Mouse (Mus musculus): ENCODE measurements around the gene Wasf2. TPM values are rescaled to one million over a fixed set of nuclear protein-coding genes. Genes with fewer than 3 reads are reported as not detected.

The Wasf2 gene
- total RNA-seq, 2 experiments from 2014 or later: 31.1 to 31.8 TPM

GRCm38 (mm10) chr4:133197801-133198286 is 67.5 kb downstream of the Wasf2 start:
- intact Hi-C loops (cut with DNase I): loop anchor here (5.0 kb wide), 2 partner anchors 136 to 186 kb away; partner anchors contain the start of gene Ahdc1
- no peak for DNase-seq

- intact Hi-C loops (cut with DNase I): loop anchor here (5.0 kb wide), 2 partner anchors 136 to 186 kb away; partner anchors contain the start of gene Ahdc1
- no peak for DNase-seq
These were observed 68.3 kb downstream of the Wasf2 start for GRCm38 (mm10) chr4:133198337-133199180.

GRCm38 (mm10) chr4:133199743-133200142 is 69.4 kb downstream of the Wasf2 start:
- intact Hi-C loops (cut with DNase I): loop anchor here (5.0 kb wide), 2 partner anchors 137 to 187 kb away; partner anchors contain the start of gene Ahdc1
- no peak for DNase-seq

- peak; percentile 58 to 59 for DNase-seq
- intact Hi-C loops (cut with DNase I): no loop called here
These were observed 70.0 kb downstream of the Wasf2 start for GRCm38 (mm10) chr4:133200343-133200742.

- intact Hi-C loops (cut with DNase I): no loop called here
- DNase-seq: peak; percentile 71 to 74
These were observed 70.9 kb downstream of the Wasf2 start for GRCm38 (mm10) chr4:133201006-133201771.

GRCm38 (mm10) chr4:133202254-133202653 is 71.9 kb downstream of the Wasf2 start:
- intact Hi-C loops (cut with DNase I): no loop called here
- DNase-seq: no peak

- intact Hi-C loops (cut with DNase I): no loop called here
These were observed 73.3 kb downstream of the Wasf2 start for GRCm38 (mm10) chr4:133203591-133203990.

GRCm38 (mm10) chr4:133204379-133204778 is 74.1 kb downstream of the Wasf2 start:
- intact Hi-C loops (cut with DNase I): no loop called here
- DNase-seq: no peak

More at GRCm38 (mm10) chr4:133203591-133203990, 73.3 kb downstream of the Wasf2 start:
- DNase-seq: no peak

- intact Hi-C loops (cut with DNase I): no loop called here
- DNase-seq: no peak
These were observed 79.1 kb downstream of the Wasf2 start for GRCm38 (mm10) chr4:133209366-133209765.

GRCm38 (mm10) chr4:133210023-133210787 is 79.9 kb downstream of the Wasf2 start:
- intact Hi-C loops (cut with DNase I): loop anchor here (5.0 to 10.0 kb wide), 2 partner anchors 203 to 265 kb away; no protein-coding TSS in a partner anchor
- no peak for DNase-seq

GRCm38 (mm10) chr4:133210788-133211390 is 80.6 kb downstream of the Wasf2 start:
- intact Hi-C loops (cut with DNase I): loop anchor here (5.0 to 10.0 kb wide), 2 partner anchors 204 to 266 kb away; no protein-coding TSS in a partner anchor
- no peak for DNase-seq

- DNase-seq: no peak
- intact Hi-C loops (cut with DNase I): loop anchor here (5.0 to 10.0 kb wide), 2 partner anchors 205 to 267 kb away; no protein-coding TSS in a partner anchor
These were observed 81.7 kb downstream of the Wasf2 start, which contains the start of the genes Cd164l2 and Gpr3 for GRCm38 (mm10) chr4:133211751-133212561. Gene Cd164l2 (plus strand): TSS chr4:133212131. Gene Gpr3 (minus strand): TSS chr4:133212536.

GRCm38 (mm10) chr4:133212562-133213267 is 82.4 kb downstream of the Wasf2 start:
- DNase-seq: peak; percentile 70 to 74
- intact Hi-C loops (cut with DNase I): loop anchor here (5.0 to 10.0 kb wide), 2 partner anchors 205 to 268 kb away; no protein-coding TSS in a partner anchor

GRCm38 (mm10) chr4:133213268-133213590 is 82.9 kb downstream of the Wasf2 start:
- intact Hi-C loops (cut with DNase I): loop anchor here (5.0 to 10.0 kb wide), 2 partner anchors 206 to 268 kb away; no protein-coding TSS in a partner anchor

GRCm38 (mm10) chr4:133213661-133214060 is 83.4 kb downstream of the Wasf2 start:
- intact Hi-C loops (cut with DNase I): loop anchor here (5.0 to 10.0 kb wide), 2 partner anchors 206 to 269 kb away; no protein-coding TSS in a partner anchor
- DNase-seq: no peak

More at GRCm38 (mm10) chr4:133213268-133213590, 82.9 kb downstream of the Wasf2 start:
- no peak for DNase-seq

GRCm38 (mm10) chr4:133217641-133218040 is 87.3 kb downstream of the Wasf2 start:
- intact Hi-C loops (cut with DNase I): loop anchor here (1.0 to 10.0 kb wide), 2 partner anchors 80 to 273 kb away; no protein-coding TSS in a partner anchor
- peak; percentile 48 for DNase-seq

- intact Hi-C loops (cut with DNase I): loop anchor here (10.0 kb wide), 1 partner anchor 274 kb away; no protein-coding TSS in a partner anchor
- no peak for DNase-seq
These were observed 88.4 kb downstream of the Wasf2 start for GRCm38 (mm10) chr4:133218745-133219144.

GRCm38 (mm10) chr4:133220656-133221055 is 90.4 kb downstream of the Wasf2 start:
- no peak for DNase-seq
- intact Hi-C loops (cut with DNase I): no loop called here

All from gastrocnemius, postnatal 36 days (tissue).